Mouse (Mus musculus): ENCODE data around the gene Yeats4. TPM values are rescaled to one million over a fixed set of nuclear protein-coding genes. Genes with fewer than 3 reads are reported as not detected.

The Yeats4 gene
- 22.3 and 26.8 TPM in 2 replicates for polyA plus RNA-seq (2012; rRNA removed; ENCODE audit: low replicate concordance)

GRCm38 (mm10) chr10:117224102-117224990 is at the start of gene Yeats4:
TSS of gene Yeats4 (minus strand) at chr10:117224507.

GRCm38 (mm10) chr10:117238603-117239002 is 14.3 kb upstream of the Yeats4 start, which contains the start of gene 9530003J23Rik:
TSS of gene 9530003J23Rik (minus strand) at chr10:117238703.

Other genes with a start within 250 kb of the Yeats4 start
- gene Best3, start 238.2 kb downstream of the Yeats4 start, polyA plus RNA-seq (2012; rRNA removed; ENCODE audit: low replicate concordance) = 0.05 and 0.06 TPM in 2 replicates
- not detected in 2 replicates for gene Lrrc10, start 179.2 kb downstream of the Yeats4 start, polyA plus RNA-seq (2012; rRNA removed; ENCODE audit: low replicate concordance)
- 16.4 and 17.2 TPM in 2 replicates for gene Cct2, start 160.7 kb downstream of the Yeats4 start, polyA plus RNA-seq (2012; rRNA removed; ENCODE audit: low replicate concordance)
- 2.4 and 2.8 TPM in 2 replicates for gene Frs2, start 76.0 kb downstream of the Yeats4 start, polyA plus RNA-seq (2012; rRNA removed; ENCODE audit: low replicate concordance)
- not detected in 2 replicates for gene 9530003J23Rik, start 14.2 kb upstream of the Yeats4 start, polyA plus RNA-seq (2012; rRNA removed; ENCODE audit: low replicate concordance)
- 24.2 and 36.9 TPM in 2 replicates for gene Lyz2, start 57.8 kb upstream of the Yeats4 start, polyA plus RNA-seq (2012; rRNA removed; ENCODE audit: low replicate concordance)
- 570 and 1,587 TPM in 2 replicates for gene Lyz1, start 68.4 kb upstream of the Yeats4 start, polyA plus RNA-seq (2012; rRNA removed; ENCODE audit: low replicate concordance)
- gene Cpsf6, start 155.5 kb upstream of the Yeats4 start, polyA plus RNA-seq (2012; rRNA removed; ENCODE audit: low replicate concordance) = 27.4 and 33.8 TPM in 2 replicates